Mouse (Mus musculus) ZHBTc4 (cell line): ENCODE data around the gene Tmem156.

Source experiments
- DNase-seq: peaks from one replicate; pipeline ENCODE4 v3.0.0-alpha.2; 2011; ENCODE audit warnings: low read depth, low spot score

Gene Tmem156

GRCm38 (mm10) chr5:65097457-65097856 is 5.5 kb upstream of the Tmem156 start:
- DNase-seq, result no peak

GRCm38 (mm10) chr5:65096805-65097204 is 4.9 kb upstream of the Tmem156 start:
- no peak for DNase-seq

- no peak for DNase-seq
These were observed 4.2 kb upstream of the Tmem156 start for GRCm38 (mm10) chr5:65096082-65096481.

DNA sequence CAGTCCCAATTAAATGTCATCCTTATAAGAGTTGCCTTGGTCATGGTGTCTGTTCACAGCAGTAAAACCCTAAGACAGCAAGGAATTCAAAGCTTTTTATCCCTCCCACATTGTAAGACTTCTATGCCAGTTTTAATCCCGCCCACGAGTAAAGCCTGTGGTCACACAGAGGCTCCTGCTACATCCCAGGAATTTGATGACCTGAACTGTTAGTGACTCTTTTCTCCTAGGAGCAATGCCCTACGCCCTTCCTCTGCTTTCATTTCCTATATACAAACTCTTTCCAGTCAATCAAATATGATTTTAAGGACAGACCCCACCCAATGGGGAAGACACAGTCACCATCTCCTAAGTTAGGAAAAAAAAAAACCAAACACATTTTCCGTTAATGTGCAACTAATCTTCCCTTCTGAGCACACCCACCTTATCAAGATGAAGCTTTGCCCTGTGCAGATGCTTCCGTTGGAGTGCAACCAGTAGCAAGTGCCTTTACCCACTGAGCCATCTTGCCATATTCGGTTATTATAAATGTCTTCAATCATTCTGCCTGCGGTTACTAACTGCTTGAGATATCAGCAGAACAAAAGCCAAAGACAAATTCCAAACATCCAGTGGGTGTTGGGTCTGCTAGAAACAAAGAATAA is 3.1 kb upstream of the Tmem156 start:
- no peak for DNase-seq

DNA sequence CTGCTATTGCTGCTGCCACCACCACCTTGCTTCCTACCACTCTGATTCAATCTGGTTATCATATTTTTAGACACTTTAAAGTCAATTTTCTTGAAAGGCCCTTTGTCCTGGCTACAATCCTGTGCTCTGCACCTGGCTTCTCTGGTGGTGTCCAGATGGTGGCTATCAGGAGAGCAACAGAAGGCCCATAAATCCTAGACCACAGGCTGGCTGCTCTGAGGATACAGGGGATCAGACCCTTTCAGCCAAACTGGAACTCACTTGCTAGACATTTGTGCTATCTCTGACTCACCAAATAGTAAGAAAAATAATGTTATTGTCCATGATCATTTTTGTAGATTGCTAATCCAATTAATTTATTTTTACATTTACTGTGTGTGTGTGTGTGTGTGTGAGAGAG is 1.8 kb upstream of the Tmem156 start:
- DNase-seq, result no peak

DNA sequence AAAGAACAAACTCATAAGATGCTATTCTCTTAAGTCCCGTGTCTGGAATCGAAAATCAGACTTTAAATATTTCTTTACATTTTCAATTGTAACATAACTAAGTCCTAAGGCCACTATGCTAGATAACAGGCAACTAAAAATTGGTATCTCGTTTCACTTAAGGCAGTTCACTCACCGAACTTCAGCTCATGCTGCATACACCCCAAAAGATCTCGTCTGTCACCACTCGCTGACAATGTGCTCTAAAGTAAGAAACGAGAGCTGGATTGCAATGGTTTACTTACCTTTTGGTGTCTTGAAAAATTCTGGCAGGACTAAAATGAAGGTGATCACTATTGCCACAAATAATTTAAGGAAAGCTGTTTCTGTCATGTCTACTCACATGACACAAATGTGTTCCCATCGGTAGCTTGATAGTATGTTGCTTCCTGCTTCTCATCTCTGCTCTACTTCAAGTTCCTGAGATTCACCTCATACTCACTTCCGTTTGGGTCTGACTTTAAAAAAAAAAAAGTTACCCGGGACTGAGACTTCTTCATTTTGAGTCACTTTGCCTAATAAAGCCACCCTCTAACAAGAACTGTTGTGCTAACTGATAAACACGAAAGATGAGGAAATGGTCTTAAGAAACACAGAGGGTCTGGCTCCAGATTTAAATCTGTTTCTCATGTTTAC is 611 bp downstream of the Tmem156 start:
- no peak for DNase-seq

GRCm38 (mm10) chr5:65089707-65090106 is 2.2 kb downstream of the Tmem156 start:
- DNase-seq, result no peak

- no peak for DNase-seq
These were observed 5.4 kb downstream of the Tmem156 start for GRCm38 (mm10) chr5:65086522-65086921.

- DNase-seq, result no peak
These were observed 10.1 kb downstream of the Tmem156 start for GRCm38 (mm10) chr5:65081836-65082235.

DNA sequence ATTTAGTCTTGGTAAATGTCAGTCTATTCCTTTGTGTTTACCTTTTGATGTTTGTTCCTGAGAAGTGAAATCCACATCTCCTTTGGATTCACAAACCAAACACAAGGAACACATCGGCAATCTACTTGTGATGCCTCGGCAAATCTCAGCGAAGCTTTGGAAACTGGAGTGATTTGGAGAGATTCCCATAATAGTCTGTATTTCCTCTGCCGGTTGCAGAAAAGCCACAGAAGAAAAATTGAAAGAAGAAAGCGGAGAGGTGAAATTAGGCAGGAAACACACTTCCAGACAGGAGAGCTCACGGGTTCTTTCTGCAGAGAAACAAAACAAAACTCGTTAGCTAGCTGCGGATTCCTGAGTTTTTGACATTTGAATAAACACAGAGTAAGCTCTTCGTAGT is 12.1 kb downstream of the Tmem156 start:
- no peak for DNase-seq

GRCm38 (mm10) chr5:65078081-65078480 is 13.9 kb downstream of the Tmem156 start:
- DNase-seq, result peak; percentile 65

DNA sequence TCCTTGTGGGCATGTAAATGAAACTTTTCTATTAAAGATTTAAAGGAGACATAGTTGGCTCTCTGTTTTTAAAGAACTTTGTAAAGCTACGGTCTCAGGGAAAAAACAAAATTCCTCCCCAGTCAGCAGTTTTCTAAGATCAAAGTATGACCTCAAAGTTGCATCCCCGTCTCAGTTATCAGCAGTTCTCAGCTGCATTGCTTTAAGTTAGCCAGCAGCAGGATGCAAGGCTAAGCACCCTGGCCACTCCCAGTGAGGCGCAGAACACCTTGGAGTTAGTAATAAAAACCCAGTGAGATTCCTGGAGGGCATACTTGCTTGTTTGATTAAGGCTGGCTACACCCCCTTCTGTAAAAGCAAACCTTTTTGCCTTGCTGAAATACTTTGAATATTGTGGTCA is 15.2 kb downstream of the Tmem156 start:
- no peak for DNase-seq

DNA sequence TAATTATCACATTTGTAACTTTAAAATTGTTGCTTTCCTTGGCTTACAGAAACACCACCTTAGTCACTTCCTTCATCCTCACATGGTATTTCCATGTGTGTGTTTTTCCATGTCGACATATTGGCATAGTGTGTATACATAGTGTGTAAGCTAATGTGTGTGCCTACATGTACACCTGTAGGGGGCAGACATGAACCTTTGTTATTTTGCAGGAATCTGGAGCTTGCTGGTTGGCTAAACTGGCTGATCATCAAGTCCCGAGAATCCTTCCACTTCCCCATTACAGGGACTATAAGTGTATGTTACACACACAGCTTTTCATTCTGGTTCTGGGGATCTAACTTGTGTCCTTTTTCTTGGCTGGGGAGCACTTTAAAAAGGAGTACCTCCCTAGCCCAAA is 15.8 kb downstream of the Tmem156 start:
- DNase-seq, result no peak

- DNase-seq, result no peak
These were observed 17.2 kb downstream of the Tmem156 start for GRCm38 (mm10) chr5:65074693-65075092.

DNA sequence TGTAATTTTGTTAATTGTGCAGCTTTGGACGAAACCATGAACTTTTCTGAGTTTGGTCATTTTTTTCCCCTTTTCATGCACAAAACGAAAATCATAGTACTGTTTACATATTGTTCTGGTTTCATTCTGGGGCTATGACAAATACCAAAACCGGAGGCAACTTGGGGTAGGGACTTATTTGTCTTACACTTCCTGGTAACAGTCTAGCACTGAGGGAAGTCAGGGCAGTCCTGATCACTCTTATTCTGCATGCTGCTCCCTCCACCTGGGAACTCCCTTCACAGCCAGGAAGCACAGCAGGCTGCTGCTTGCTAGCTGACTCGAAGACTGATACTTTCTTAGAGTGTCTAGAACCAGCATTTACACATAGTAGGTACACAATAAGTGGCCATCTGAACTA is 18.7 kb downstream of the Tmem156 start:
- DNase-seq, result no peak

GRCm38 (mm10) chr5:65071689-65072118 is 20.2 kb downstream of the Tmem156 start:
- DNase-seq, result no peak

DNA sequence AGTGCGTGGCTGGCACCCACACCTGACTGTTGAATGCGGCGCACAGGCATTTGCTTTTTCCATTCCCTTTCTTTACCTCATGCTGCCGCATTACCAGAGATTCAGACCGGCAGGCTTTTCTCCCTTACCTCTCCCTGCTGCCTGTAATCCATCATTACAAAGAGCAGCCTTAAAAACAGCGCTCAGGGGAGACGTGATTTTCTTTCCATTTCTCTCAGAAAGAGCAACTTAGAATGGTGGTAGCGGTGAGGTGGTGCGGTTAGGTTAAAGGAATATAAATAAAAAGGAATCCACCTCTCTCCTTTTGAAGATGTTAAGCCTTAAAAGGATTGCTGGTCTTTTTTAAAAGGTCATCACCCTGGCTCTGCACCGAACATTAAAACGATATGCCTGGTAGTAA is 22.1 kb downstream of the Tmem156 start:
- DNase-seq, result no peak

DNA sequence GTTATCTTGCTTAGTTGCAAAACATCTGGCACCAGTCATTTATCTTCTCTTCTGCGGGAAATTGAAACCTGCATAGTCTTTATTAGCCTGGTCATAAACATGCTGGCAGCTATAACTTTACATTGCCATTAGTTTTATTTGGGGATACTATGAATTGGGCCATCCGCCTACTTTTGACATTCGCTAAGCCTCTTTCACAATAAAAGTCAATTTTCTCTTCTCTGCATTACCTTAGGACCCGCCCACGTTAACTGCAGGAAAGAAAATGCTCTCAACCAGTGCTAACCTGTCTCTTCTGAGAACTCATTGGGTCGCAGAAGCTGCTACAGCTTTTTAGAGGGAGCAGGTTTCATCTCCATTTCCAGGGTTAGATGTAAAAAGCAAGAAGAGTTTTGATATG is 23.8 kb downstream of the Tmem156 start:
- DNase-seq, result no peak

DNA sequence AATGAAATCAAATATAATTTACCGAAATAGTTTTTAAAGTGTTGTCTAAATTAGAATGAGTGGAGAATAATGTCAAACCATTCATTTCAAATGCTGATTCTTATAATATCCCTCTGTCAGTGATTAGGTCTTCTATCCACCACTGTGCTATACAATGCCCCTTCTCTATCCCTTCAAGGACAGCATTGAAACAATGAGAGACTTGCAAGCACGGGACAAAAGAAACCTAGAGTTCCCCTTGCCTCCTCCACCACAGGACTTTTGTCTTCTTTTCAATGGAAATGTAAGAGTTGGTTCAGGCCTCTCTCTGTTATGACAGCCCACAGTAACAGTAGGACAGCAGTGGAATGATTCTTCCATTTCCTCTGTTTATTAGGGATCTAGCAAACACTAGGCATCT is 28.7 kb downstream of the Tmem156 start:
- no peak for DNase-seq

- no peak for DNase-seq
These were observed 29.7 kb downstream of the Tmem156 start for GRCm38 (mm10) chr5:65062236-65062635.

DNA sequence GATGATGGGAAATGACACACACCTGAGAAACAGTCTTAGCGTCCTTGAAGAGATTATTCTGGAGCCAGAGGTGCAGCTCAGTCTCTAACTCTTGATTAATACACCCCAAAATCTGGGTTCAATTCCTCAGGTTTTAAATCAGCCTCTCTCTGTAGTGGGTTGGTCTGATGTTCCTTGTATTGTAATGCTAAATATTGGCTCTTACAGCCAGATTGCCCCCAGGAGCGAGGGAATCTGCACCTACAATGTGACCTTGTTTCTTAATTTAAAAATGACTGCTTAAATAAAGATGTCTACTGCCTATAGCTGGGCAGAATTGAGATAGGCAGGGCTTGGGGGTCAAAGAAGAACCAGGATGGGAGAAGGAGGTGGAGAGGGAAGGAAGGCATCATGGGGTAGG is 32.1 kb downstream of the Tmem156 start:
- no peak for DNase-seq

DNA sequence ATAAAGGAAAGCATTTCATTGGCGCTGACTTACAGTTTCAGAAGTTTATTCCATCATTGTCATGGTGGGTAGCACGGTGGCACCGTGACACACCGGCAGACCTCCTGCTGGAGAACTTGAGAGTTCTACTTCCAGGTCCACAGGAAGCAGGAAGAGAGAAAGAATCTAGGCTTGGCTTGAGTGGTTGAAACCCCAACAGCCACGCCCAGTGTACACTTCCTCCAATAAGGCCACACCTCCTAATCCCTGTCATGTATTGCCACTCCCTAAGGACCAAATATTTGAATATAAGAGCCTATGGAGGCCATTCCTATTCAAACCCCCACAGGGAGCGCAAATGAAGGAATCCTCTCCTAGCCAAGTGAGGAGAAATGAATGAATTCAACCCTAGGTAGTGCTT is 34.3 kb downstream of the Tmem156 start:
- DNase-seq, result peak; percentile 95

- no peak for DNase-seq
These were observed 40.4 kb downstream of the Tmem156 start for GRCm38 (mm10) chr5:65051513-65051912.

- no peak for DNase-seq
These were observed 42.1 kb downstream of the Tmem156 start for GRCm38 (mm10) chr5:65049880-65050279.
